Mouse (Mus musculus) hindbrain, postnatal 0 days (tissue): ENCODE measurements around the gene Srms. TPM values are rescaled to one million over a fixed set of nuclear protein-coding genes. Genes with fewer than 3 reads are reported as not detected.
"Not testable (repeated sequence)": the region's sequence is repeated elsewhere in the genome, so short reads cannot be mapped to it uniquely, and the experiment has no call there.

Source experiments
- ATAC-seq: fragments of 200-750 bp; cut with Nextera tagmentation; 2 replicates; pipeline ENCODE4 v1.8.0; 2017; ENCODE audit warnings: mild to moderate bottlenecking, moderate TSS enrichment, moderate library complexity
- DNase-seq: peaks from one replicate; pipeline ENCODE4 v3.0.0-alpha.2; 2015; ENCODE audit warnings: low spot score
- H3K27ac ChIP-seq: fragments of 300-500 bp; sonication (generic); 2 replicates; pipeline ENCODE4 v1.5.1; 2014; ENCODE audit warnings: mild to moderate bottlenecking
- H3K27me3 ChIP-seq: fragments of 300-500 bp; sonication (generic); 2 replicates; pipeline ENCODE4 v1.6.1; 2014; ENCODE audit warnings: low read length, mixed read lengths; ENCODE audit not compliant: insufficient read depth
- H3K36me3 ChIP-seq: fragments of 300-500 bp; sonication (generic); 2 replicates; pipeline ENCODE4 v1.6.1; 2014; ENCODE audit warnings: low read length, mixed read lengths; ENCODE audit not compliant: insufficient read depth
- H3K4me1 ChIP-seq: fragments of 300-500 bp; sonication (generic); 2 replicates; pipeline ENCODE4 v1.6.1; 2014; ENCODE audit warnings: antibody characterized with exemption, low read length, mixed read lengths; ENCODE audit not compliant: insufficient read depth
- H3K4me2 ChIP-seq: fragments of 300-500 bp; sonication (generic); 2 replicates; pipeline ENCODE4 v1.6.1; 2014; ENCODE audit warnings: low read depth, mild to moderate bottlenecking, low read length, moderate library complexity, mixed read lengths
- H3K4me3 ChIP-seq: fragments of 300-500 bp; sonication (generic); 2 replicates; pipeline ENCODE4 v1.5.1; 2014; ENCODE audit warnings: low read length
- H3K9ac ChIP-seq: fragments of 300-500 bp; sonication (generic); replicated peaks from 2 replicates; pipeline ENCODE4 v1.6.1; 2014; ENCODE audit warnings: mild to moderate bottlenecking, low read length, moderate library complexity, mixed read lengths
- H3K9me3 ChIP-seq: fragments of 300-500 bp; sonication (generic); 2 replicates; pipeline ENCODE4 v1.6.1; 2016; ENCODE audit warnings: low read length, mixed read lengths
- CTCF ChIP-seq: IDR thresholded peaks from 2 replicates; pipeline ENCODE4 v1.5.1; 2016; ENCODE audit warnings: antibody characterized with exemption, control low read depth, low read depth
- WGBS: fragments of 180-500 bp; shearing (Covaris S2); extraction: QIAGEN DNeasy Blood & Tissue Kit; methylation state at CpG from one replicate; pipeline ENCODE4 v1.1.7; 2014; 5-methylcytosine and 5-hydroxymethylcytosine counted together
- polyA plus RNA-seq: library from polyadenylated mRNA; unstranded; fragments of >200 nt; fragmentation: Nextera tagmentation; extraction: Ambion mirVana; gene quantifications from 2 replicates; pipeline ENCODE4 v1.2.1, GENCODE M21; 2015
- total RNA-seq: library from RNA; depleted of rRNA; stranded (reverse); fragments of >200 nt; gene quantifications from 2 replicates; pipeline ENCODE4 v1.2.3, GENCODE M21; 2014

The Srms gene
- total and polyA plus RNA-seq, 2 experiments from 2014 or later = 0.18 to 0.47 TPM

- ATAC-seq = no peak
Measured at GRCm38 (mm10) chr2:181205678-181206077, 7.3 kb downstream of the Srms start.

GRCm38 (mm10) chr2:181202886-181203285, 10.1 kb downstream of the Srms start:
- H3K9ac ChIP-seq = no peak overlapping the region
- no peak for DNase-seq
- no peak overlapping the region for H3K4me3 ChIP-seq
- no peaks in the 10 kb centered on the region for H3K4me1 ChIP-seq
- H3K4me2 ChIP-seq = no peak overlapping the region
- no peaks in the 10 kb centered on the region for H3K27me3 ChIP-seq
- H3K9me3 ChIP-seq = no peaks in the 10 kb centered on the region
- no peak overlapping the region for H3K27ac ChIP-seq
- ATAC-seq = no peak
- TF ChIP-seq CTCF = no peak
- WGBS = 71% methylated on average over 6 of the region's 6 CpGs
- H3K36me3 ChIP-seq = no peaks in the 10 kb centered on the region

More at GRCm38 (mm10) chr2:181205678-181206077, 7.3 kb downstream of the Srms start:
- 89% methylated on average over 5 of the region's 5 CpGs for WGBS
- Histone ChIP-seq H3K4me1 (no peaks in the 10 kb centered on the region), H3K9me3 (no peaks in the 10 kb centered on the region), H3K27ac (no peak overlapping the region), H3K36me3 (no peaks in the 10 kb centered on the region), H3K27me3 (no peaks in the 10 kb centered on the region), H3K9ac (no peak overlapping the region), H3K4me2 (no peak overlapping the region), H3K4me3 (no peak overlapping the region)
- TF ChIP-seq CTCF = no peak
- no peak for DNase-seq

GRCm38 (mm10) chr2:181202422-181202821, 10.6 kb downstream of the Srms start, which contains the start of gene Ptk6:
Gene Ptk6 (minus strand): TSS chr2:181202789.
- no peak for ATAC-seq

GRCm38 (mm10) chr2:181201606-181202005, 11.4 kb downstream of the Srms start:
- no peaks in the 10 kb centered on the region for H3K9me3 ChIP-seq
- no peaks in the 10 kb centered on the region for H3K4me1 ChIP-seq
- no peak overlapping the region for H3K27ac ChIP-seq
- no peaks in the 10 kb centered on the region for H3K36me3 ChIP-seq
- no peak overlapping the region for H3K9ac ChIP-seq
- no peak overlapping the region for H3K4me2 ChIP-seq
- no peak for TF ChIP-seq CTCF
- 81% methylated on average over 3 of the region's 3 CpGs for WGBS
- ATAC-seq = no peak
- no peaks in the 10 kb centered on the region for H3K27me3 ChIP-seq
- no peak overlapping the region for H3K4me3 ChIP-seq
- DNase-seq = no peak

More at GRCm38 (mm10) chr2:181202422-181202821, 10.6 kb downstream of the Srms start, which contains the start of gene Ptk6:
- Histone ChIP-seq H3K27ac (no peak within 1 kb of the TSS), H3K9ac (no peak within 1 kb of the TSS), H3K36me3 (no peaks in the 10 kb centered on the region), H3K4me1 (no peaks in the 10 kb centered on the region), H3K4me2 (no peak within 1 kb of the TSS), H3K9me3 (no peaks in the 10 kb centered on the region), H3K27me3 (no peaks in the 10 kb centered on the region), H3K4me3 (no peak within 1 kb of the TSS)
- no peak for TF ChIP-seq CTCF
- 91% methylated on average over 3 of the region's 3 CpGs for WGBS
- no peak for DNase-seq

- ATAC-seq (no peak), DNase-seq (no peak)
- Histone ChIP-seq H3K9ac (no peak overlapping the region), H3K36me3 (no peaks in the 10 kb centered on the region), H3K4me2 (no peak overlapping the region), H3K27ac (no peak overlapping the region), H3K27me3 (no peaks in the 10 kb centered on the region), H3K4me1 (no peaks in the 10 kb centered on the region), H3K9me3 (no peaks in the 10 kb centered on the region), H3K4me3 (no peak overlapping the region)
- TF ChIP-seq CTCF = no peak
- WGBS = 85% methylated on average over 4 of the region's 4 CpGs
Measured at GRCm38 (mm10) chr2:181196628-181197300, 16.2 kb downstream of the Srms start.

GRCm38 (mm10) chr2:181193044-181193443, 19.9 kb downstream of the Srms start:
- 76% methylated on average over 3 of the region's 3 CpGs for WGBS
- H3K9ac ChIP-seq = no peak overlapping the region
- no peaks in the 10 kb centered on the region for H3K36me3 ChIP-seq
- no peaks in the 10 kb centered on the region for H3K9me3 ChIP-seq
- ATAC-seq (no peak), DNase-seq (no peak)
- no peak overlapping the region for H3K4me3 ChIP-seq
- no peak overlapping the region for H3K4me2 ChIP-seq
- 0 out of 2 replicates have a peak, but pooled peaks cover 2% of the 10 kb centered on the region for H3K4me1 ChIP-seq
- no peaks in the 10 kb centered on the region for H3K27me3 ChIP-seq
- no peak overlapping the region for H3K27ac ChIP-seq
- TF ChIP-seq CTCF = no peak

GRCm38 (mm10) chr2:181191936-181192335, 21.0 kb downstream of the Srms start:
- TF ChIP-seq CTCF = no peak
- Histone ChIP-seq H3K27me3 (no peaks in the 10 kb centered on the region), H3K9me3 (no peaks in the 10 kb centered on the region), H3K9ac (no peak overlapping the region), H3K27ac (no peak overlapping the region), H3K4me2 (no peak overlapping the region), H3K4me3 (no peak overlapping the region), H3K4me1 (0 out of 2 replicates have a peak, but pooled peaks cover 2% of the 10 kb centered on the region), H3K36me3 (no peaks in the 10 kb centered on the region)
- 51% methylated on average over 4 of the region's 4 CpGs for WGBS
- ATAC-seq (no peak), DNase-seq (no peak)

GRCm38 (mm10) chr2:181191385-181191784, 21.6 kb downstream of the Srms start:
- H3K4me1 ChIP-seq, H3K4me2 ChIP-seq, H3K9me3 ChIP-seq, ATAC-seq, H3K36me3 ChIP-seq, H3K27ac ChIP-seq, H3K9ac ChIP-seq, H3K4me3 ChIP-seq, H3K27me3 ChIP-seq, DNase-seq: not testable (repeated sequence)
- 83% methylated on average over 4 of the region's 4 CpGs for WGBS
